23 mouse cellular contexts compared by ENCODE assay signal in genomic region chr6:58216119-58216518, GRCm38 (mm10). TPM values are rescaled to one million over a fixed set of nuclear protein-coding genes. Genes with fewer than 3 reads are reported as not detected.
DNase-seq lines count a peak whose midpoint lies in the region; TF ChIP-seq lines count a peak whose summit lies in the region.
"Had no signal": no experiment of that assay in that cellular context is flagged by ENCODE, and none has a peak within 500 bp of the region (broad histone marks: within the 10 kb centered on the region; RNA-seq: fewer than 3 reads in every experiment).

No protein-coding gene starts in this region.

- TF ChIP-seq CTCF in layer of hippocampus, adult 2 months (conservative IDR thresholded peaks at IDR 0.05) = peak; percentile 62

- no peak overlapping the region for H3K27ac ChIP-seq in layer of hippocampus, adult 2 months
- H3K27ac ChIP-seq: embryonic facial prominence, embryonic 10.5 days; limb, embryonic 12.5 days; midbrain, embryonic 12.5 days; neural tube, embryonic 13.5 days had no signal

- H3K4me3 ChIP-seq in layer of hippocampus, adult 2 months = no peak overlapping the region
- H3K4me3 ChIP-seq: embryonic facial prominence, embryonic 10.5 days; limb, embryonic 12.5 days; midbrain, embryonic 12.5 days; myocyte; neural tube, embryonic 13.5 days had no signal

- peak in 1 of 2 experiments; percentile 20 for DNase-seq in layer of hippocampus, adult 2 months (ENCODE audit: low spot score in 2 of 2)
- no peak for DNase-seq in layer of hippocampus, postnatal 10 days (ENCODE audit: low spot score in 2 of 2)
- DNase-seq in retina, embryonic 14.5 days (ENCODE audit: low spot score) = peak; percentile 3
- DNase-seq in retina, postnatal 1 day = no peak
- peak; percentile 6 for DNase-seq in brain, adult 2 months (ENCODE audit: low read depth, low spot score)
- DNase-seq in ovary, postnatal 36 days (ENCODE audit: low spot score) = no peak
- no peak for DNase-seq in kidney, adult 18-20 months
- DNase-seq: adrenal gland, postnatal 36 days; cerebellum, adult 11-12 months; cerebellum, postnatal 10 days; kidney, postnatal 4 days; layer of hippocampus, adult 9-11 months; liver, postnatal 0 days; right cerebral cortex, postnatal 4 days; thymus, postnatal 25 days had no signal

RNA-seq across cellular contexts. Expression of gene Vmn1r27, which starts 2.5 kb away (rescaled TPM):
- total RNA-seq in layer of hippocampus, adult 2 months (2021) = not detected
- not detected for total RNA-seq in layer of hippocampus, postnatal 10 days (2021)
- total RNA-seq: adrenal gland, postnatal 36 days; gastrocnemius, adult 18-20 months; hematopoietic stem cell, adult 5-6 weeks; megakaryocyte, adult 5-6 weeks had no signal

RNA-seq across cellular contexts. Expression of gene Vmn1r28, which starts 45.7 kb away (rescaled TPM):
- total RNA-seq in layer of hippocampus, adult 2 months (2021) = not detected
- total RNA-seq in layer of hippocampus, postnatal 10 days (2021) = not detected
- total RNA-seq: adrenal gland, postnatal 36 days; gastrocnemius, adult 18-20 months; hematopoietic stem cell, adult 5-6 weeks; megakaryocyte, adult 5-6 weeks had no signal

Comparison
In these comparisons a context has a peak if more than half of its experiments do, and no peak if none do; other contexts are left out.
1. DNase-seq: peak in retina, embryonic 14.5 days (single experiment) and brain, adult 2 months (single experiment); none in layer of hippocampus, postnatal 10 days (0 of 2), retina, postnatal 1 day (single experiment), ovary, postnatal 36 days (single experiment) and kidney, adult 18-20 months (single experiment).